Mouse (Mus musculus): Measurements from ENCODE around the gene Atp6v1fnb.

GRCm38 (mm10) chr6:29506834-29507233 lies 35.6 kb downstream of the Atp6v1fnb start:
- TF ChIP-seq CTCF (IDR thresholded peaks at IDR 0.05; ENCODE audit: low read depth, low read length), result no peak
- no peak for TF ChIP-seq TAL1 (conservative IDR thresholded peaks at IDR 0.05; ENCODE audit: low read depth, low read length)
- no peak for TF ChIP-seq POLR2AphosphoS5 (IDR thresholded peaks at IDR 0.05; ENCODE audit: insufficient replicate concordance, low read depth, low read length)
